Mouse (Mus musculus) fat pad, adult 2 months (tissue): Measurements from ENCODE around the gene Trdmt1.
"Not testable (repeated sequence)": the region's sequence is repeated elsewhere in the genome, so short reads cannot be mapped to it uniquely, and the experiment has no call there.

Source experiments
- DNase-seq: peaks from one replicate; pipeline ENCODE4 v3.0.0-alpha.2; 2011; ENCODE audit warnings: low read depth, low spot score; ENCODE audit errors: extremely low read depth

Trdmt1 gene

GRCm38 (mm10) chr2:13544193-13544824 lies at the start of gene Trdmt1:
Gene Trdmt1 (minus strand): TSS chr2:13544668.
- no peak for DNase-seq

DNA sequence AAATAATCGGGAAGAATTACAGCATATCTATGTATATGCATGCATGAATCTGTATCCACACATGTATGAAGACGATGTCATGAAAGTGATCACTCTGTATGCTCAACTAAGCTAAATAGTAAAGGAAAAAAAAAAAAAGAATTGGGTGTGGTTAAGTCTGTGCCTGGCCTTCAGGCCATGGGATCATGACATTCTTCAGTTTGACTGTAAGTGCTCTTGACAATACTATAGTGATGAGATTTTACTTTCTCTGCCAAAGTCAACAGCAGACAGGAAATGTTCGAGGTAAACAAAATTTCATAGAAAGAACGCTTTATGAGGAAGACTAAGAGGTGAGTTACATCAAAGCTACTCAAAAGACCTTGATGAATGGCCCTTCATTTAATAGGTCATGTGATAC lies 48.9 kb upstream of the Trdmt1 start:
- no peak for DNase-seq

GRCm38 (mm10) chr2:13583746-13584145 lies 39.3 kb upstream of the Trdmt1 start:
- DNase-seq, result not testable (repeated sequence)

- DNase-seq, result no peak
Observed at GRCm38 (mm10) chr2:13582184-13582583, 37.7 kb upstream of the Trdmt1 start.

- DNase-seq, result no peak
Observed at GRCm38 (mm10) chr2:13579991-13580390, 35.5 kb upstream of the Trdmt1 start.

GRCm38 (mm10) chr2:13579315-13579714 lies 34.8 kb upstream of the Trdmt1 start:
- DNase-seq, result no peak

GRCm38 (mm10) chr2:13578473-13579152 lies 34.1 kb upstream of the Trdmt1 start:
- no peak for DNase-seq

DNA sequence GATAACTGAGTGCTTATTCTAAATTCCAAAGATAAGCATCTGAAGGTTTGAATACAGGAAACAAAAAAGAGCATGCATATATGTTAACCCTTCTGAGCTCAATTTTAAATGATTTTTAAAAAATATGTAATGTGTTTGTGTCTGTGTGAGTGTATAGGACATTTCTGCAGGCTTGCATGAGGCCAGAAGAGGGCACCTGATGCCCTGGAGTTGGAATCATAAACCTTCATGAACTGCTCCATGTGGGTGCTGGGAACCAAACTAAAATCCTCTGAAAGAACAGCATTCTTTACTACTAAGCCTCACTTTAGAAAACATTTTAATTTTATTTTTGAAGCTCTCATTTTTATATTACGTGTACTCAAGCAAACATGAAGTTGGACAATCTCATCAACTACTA lies 32.9 kb upstream of the Trdmt1 start:
- no peak for DNase-seq

DNA sequence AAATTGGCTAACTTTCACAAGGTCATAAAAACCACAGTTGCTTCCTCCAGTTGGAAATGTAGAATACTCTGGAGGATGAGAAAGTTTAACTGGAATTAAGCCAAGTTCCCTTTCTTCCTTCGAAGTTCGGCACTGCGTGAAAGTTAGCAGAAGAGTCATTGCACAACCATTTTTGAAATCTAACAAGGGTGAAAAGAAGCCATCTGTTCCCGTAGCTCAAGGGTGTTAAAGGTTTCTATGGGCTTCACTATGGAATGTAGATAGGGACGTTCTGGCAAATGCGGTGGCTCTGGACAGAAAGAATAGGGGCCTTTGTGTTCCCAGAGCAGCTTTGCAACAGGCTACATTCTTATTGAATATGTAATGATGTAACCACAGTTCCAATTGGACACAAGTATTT lies 31.5 kb upstream of the Trdmt1 start:
- no peak for DNase-seq

GRCm38 (mm10) chr2:13575287-13575801 lies 30.9 kb upstream of the Trdmt1 start:
- no peak for DNase-seq

GRCm38 (mm10) chr2:13574801-13575150 lies 30.3 kb upstream of the Trdmt1 start:
- no peak for DNase-seq

GRCm38 (mm10) chr2:13574066-13574800 lies 29.8 kb upstream of the Trdmt1 start:
- no peak for DNase-seq

GRCm38 (mm10) chr2:13573408-13574065 lies 29.1 kb upstream of the Trdmt1 start, which contains the start of gene Vim:
Gene Vim (plus strand): TSS chr2:13573927.
- no peak for DNase-seq

GRCm38 (mm10) chr2:13572647-13573407 lies 28.4 kb upstream of the Trdmt1 start:
- DNase-seq, result no peak

DNA sequence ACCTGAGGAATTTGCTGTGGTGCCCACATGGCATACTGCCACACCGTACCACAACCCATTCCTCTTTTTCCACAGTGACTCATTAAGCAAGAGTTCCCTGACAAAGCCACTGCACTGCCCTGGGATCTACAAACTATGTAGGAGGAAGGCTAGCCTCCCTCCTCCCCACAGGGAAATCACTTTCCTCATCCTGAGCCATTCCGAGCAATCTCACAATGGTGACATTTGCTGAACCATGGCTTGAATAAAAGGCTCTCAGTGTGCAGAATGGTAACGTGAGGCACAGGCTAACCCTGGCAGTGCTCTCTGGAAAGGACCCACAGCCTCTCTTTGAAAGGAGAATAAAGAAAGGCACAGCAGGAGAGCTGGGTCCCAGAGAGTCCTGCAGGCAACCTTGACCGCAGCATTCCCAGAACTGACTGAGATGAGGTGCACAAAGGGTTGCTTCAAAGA lies 27.7 kb upstream of the Trdmt1 start:
- DNase-seq, result no peak

- no peak for DNase-seq
Observed at GRCm38 (mm10) chr2:13570122-13570521, 25.7 kb upstream of the Trdmt1 start.

GRCm38 (mm10) chr2:13560396-13560795 lies 15.9 kb upstream of the Trdmt1 start:
- no peak for DNase-seq

GRCm38 (mm10) chr2:13559729-13560128 lies 15.3 kb upstream of the Trdmt1 start:
- DNase-seq, result no peak

GRCm38 (mm10) chr2:13559303-13559702 lies 14.8 kb upstream of the Trdmt1 start:
- no peak for DNase-seq

GRCm38 (mm10) chr2:13558607-13559262 lies 14.3 kb upstream of the Trdmt1 start:
- no peak for DNase-seq
